Mouse (Mus musculus): ENCODE measurements around the gene Ddx58.

Ddx58 gene

DNA sequence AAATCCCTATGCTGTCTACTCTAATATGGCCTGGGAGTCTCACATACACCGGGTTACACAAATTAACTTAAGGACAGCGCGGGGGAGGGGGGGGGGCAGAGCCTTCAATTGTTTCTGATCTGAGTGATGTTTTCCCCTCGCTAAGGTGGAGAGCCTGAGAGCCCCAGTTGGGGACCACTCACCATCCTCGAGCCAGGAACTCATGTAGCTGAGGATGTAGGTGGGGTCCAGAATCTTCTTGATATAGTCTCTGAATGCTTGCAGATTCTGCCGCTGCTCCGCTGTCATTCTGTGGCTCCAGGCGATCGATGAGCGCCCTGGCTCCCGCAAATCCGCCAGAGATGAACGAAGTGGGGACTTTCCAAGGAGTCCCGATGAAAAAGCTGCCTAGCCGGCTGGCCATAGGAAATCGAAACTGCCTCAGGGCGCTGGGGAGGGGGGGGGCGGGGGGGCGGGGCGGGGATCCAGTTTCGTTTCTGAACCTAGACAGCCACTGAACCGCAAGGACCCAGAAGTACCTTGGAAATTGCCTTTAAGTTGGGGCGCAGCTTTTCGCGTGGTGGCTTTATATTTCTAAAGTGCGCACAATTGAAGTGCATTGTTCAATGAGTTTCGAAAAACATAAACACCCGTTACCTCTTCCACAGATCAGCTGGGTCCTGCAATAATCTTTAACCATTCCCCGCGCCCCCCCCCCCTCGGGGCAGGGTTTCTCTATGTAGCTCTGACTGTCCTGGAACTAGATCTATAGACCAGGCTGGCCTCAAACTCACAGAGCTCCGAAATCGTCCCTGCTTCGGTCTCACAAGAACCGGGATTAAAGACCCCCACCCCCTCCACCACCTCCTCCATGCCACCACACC lies at the start of gene Ddx58:
TSS of gene Ddx58 (minus strand) at position 420 of the 863 bp plus-strand sequence.
- in situ Hi-C loops (cut with MboI) = no loop called here

DNA sequence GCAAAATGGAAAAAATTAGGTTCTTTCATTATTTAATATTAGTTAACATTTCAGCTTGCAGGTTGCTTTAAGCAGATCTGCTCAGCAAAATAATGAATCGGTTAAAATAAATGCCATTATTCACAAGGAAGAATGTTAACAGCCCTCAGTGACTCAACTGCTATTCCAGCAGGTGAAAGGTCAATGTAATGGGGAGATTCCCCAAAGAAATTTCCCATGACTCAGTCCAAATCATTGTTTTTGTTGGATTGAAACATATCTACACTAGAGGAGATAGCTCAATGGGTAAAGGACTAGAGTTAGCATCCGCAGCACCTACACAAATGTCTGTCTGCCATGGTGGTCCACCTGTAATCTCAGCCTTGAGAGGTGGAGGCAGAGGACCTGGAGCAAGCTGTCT lies 49.4 kb upstream of the Ddx58 start:
- in situ Hi-C loops (cut with MboI) = loop anchor here (10.0 kb wide), 1 partner anchor 386 kb away; no protein-coding TSS in a partner anchor

DNA sequence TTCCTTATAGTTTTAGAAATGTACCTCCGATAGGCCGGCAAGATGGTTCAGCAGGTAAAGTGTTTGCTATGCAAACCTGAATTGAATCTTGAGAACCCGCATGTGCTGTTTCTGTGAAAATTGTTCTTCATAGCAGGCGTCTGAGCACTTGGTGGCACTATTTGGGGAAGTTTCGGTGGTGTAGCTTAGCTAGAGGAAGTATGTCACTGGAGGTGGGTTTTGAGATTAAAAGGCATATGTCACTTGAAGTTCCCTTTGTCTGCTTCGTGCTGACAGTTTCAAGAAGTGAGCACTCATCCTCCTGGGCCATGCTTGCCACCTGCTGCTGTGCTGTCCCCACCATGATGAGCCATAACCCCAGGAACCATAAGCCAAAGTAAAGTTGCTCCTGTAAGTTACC lies 47.8 kb upstream of the Ddx58 start:
- in situ Hi-C loops (cut with MboI) = loop anchor here (10.0 kb wide), 1 partner anchor 387 kb away; no protein-coding TSS in a partner anchor

DNA sequence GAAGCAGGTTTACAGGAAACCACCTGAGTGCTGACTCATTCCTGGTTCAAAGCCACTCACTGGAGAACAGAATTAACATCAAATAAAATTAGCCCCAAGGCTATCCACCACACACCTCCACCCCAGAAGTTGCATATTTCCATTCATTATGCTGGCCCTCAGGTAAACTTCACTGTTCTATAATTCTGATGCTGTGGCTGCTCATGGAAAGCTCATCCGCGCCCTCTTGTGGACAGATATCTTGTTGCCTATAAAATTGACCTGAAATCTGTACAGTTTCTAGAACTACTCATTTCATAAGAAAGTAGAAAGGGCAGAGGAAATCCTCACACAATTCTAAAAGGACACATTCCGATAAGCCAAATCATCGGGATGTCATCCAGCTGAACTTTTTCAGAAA lies 46.0 kb upstream of the Ddx58 start:
- in situ Hi-C loops (cut with MboI) = loop anchor here (10.0 kb wide), 1 partner anchor 389 kb away; no protein-coding TSS in a partner anchor

DNA sequence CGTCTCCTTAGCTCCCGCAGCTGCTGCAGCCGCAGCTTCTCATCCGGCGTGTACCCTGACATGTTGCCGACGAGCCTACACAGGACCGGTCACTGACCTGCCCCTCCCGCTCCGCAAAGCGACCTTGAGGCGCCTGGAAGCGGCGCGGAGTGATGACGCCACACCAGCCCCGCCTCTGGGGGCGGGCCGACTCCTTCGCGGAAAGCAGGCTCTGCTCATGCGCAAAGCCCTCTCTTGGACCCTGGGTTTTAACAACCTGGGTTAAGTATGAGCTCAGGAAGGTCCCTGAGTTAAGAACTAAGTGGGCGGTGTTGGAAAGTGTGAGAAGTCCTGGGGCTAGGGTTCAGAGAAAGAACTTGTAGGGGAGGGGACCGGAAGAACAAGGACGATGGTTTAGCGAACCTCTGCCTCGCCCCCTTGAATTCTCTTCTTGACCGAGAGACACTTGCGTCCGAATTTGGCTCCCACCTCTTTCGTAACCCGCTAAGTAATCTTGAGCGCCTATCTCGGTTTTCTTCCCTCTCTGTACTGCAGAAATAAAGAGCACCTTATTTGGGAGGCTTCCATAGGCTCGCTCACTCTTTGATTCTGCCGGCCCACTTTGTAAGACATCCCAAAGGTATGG lies 39.8 kb upstream of the Ddx58 start, which contains the start of gene Ndufb6:
TSS of gene Ndufb6 (minus strand) at position 146 of the 625 bp plus-strand sequence.
- in situ Hi-C loops (cut with MboI) = no loop called here

DNA sequence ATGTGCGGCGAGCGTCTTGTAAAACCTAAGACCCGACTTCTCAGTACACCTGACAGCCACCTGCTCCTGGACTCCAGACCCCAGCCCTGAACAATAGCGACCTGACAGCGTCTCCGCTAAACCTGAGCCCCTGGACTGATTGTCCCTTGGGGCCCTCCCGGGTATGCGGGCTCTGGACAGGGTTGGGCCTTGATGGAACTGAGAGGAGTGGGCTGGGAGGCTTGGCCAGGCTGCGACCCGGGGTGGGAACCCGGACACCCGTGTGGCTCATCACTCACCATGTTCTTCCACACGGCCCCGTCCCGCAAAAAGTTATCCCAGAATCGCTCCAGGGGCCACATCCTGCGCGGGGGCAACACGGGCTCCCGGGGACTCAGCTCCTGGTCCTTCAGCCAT lies 39.2 kb upstream of the Ddx58 start:
- in situ Hi-C loops (cut with MboI) = no loop called here

DNA sequence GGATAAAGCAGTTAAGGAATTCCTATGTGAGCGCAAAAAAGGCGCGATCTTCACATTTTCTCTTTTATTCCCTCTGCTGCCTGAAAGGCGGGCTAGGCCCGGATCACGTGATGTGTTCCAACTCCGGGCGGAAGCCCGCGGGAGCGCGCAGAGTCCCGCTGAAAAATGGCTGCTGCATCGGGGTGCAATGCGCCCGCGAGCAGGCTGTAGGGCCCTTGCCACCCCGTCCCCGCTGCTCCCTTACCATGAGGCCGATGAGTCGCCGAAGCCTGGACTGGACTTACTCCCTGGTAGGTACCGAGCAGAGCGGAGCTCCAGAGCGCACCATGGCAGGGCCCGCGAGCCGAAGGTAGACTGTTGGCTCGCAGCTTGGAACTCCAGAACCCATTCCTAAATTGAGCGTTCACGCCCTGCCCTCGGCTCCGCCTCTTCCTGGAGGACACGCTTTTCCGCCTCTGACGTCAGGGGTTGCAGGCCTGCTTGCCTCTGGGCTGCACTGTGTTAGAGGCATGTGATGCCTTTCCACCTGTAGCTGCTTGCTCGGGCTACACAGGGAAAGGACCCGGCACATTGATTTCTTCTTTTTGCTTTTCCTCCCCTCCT lies 29.9 kb upstream of the Ddx58 start, which contains the start of the genes Smim27 and Topors:
TSS of gene Smim27 (plus strand) at position 150 of the 603 bp plus-strand sequence.
TSS of gene Topors (minus strand) at position 421 of the 603 bp plus-strand sequence.
- in situ Hi-C loops (cut with MboI) = no loop called here

DNA sequence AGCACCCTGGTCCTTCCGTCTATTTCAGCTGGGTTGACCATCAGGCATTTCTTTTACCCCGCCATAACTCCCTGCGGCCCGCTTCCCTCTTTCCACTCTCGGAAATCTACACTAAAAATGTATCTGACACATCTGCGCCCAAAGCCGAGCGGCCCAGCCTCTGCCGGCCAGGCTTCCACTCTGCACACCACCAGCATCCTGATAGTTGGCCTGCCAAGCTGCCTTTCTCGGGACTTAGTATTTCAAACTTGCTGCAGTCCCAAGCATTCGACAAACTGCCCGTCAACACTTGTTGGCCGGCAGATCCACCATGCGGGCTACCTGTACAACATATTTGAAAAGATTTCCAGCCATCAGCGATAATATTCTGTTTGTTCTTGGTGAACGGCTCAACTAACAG lies 29.2 kb upstream of the Ddx58 start:
- in situ Hi-C loops (cut with MboI) = no loop called here

DNA sequence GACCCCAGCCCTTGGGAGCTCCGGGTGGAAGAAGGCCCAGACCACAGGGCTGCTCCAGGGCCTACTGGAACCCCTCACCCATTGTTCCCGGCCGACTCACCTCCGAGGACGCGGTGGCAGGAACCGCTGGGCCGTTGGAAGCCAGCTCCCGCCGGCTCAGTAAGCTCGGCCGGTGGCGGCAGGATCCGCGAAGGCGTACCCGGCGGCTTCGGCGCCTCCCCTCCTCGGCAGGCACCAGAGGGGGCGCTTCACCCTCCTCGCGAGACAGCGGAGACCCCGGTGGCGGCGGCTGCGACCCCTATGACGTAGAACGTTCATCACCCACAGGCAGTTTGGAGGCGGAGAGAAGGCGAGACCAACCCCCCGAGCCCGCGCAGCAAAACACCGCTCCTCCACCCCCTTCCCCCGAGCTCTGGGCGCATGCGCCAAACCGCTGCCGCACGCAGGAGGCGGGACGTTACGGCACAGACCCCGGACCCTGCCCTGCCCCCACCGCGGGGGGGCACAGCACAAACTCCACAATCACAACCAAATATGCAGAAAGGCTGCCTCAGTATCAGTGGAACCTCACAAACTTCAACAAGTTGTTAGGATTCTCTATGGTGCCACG lies 28.7 kb upstream of the Ddx58 start:
- in situ Hi-C loops (cut with MboI) = no loop called here

DNA sequence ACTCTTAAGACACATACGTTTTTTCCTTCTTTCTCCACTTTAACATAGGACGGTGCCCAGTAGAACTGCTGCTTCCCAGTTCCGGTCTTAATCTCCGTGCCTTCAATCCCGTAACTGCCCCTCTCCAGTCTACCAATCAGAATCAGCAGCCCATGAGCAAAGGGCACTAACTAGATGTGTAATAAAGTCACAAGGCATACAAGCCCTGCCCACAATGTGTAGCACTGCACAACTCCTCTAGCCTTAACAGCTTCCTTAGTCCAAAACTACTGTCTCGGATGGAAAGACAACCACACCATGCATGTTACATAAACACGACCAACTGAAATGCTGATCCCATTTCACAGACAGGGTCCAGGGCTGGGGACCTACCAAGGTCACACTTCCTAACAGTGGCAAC lies 28.1 kb upstream of the Ddx58 start:
- in situ Hi-C loops (cut with MboI) = no loop called here

DNA sequence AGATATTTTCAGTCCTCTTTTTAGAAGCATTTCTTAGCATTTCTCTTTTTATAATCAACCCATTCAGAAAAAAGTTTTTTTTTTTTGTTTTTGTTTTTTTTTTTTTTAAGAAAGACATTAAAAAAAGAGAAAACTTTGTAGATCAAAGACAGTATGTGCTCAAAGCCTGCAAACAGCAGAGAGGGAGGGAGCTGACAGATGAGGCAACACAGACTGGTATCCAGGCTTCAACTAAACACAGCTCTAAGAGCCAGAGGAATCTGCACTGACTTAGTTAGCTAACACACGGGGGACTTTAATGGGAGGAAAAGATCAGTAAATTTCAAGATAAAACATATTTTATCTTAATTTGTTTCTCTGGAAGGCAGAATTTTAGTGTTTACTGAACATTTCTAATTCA lies 24.7 kb upstream of the Ddx58 start:
- in situ Hi-C loops (cut with MboI) = no loop called here

DNA sequence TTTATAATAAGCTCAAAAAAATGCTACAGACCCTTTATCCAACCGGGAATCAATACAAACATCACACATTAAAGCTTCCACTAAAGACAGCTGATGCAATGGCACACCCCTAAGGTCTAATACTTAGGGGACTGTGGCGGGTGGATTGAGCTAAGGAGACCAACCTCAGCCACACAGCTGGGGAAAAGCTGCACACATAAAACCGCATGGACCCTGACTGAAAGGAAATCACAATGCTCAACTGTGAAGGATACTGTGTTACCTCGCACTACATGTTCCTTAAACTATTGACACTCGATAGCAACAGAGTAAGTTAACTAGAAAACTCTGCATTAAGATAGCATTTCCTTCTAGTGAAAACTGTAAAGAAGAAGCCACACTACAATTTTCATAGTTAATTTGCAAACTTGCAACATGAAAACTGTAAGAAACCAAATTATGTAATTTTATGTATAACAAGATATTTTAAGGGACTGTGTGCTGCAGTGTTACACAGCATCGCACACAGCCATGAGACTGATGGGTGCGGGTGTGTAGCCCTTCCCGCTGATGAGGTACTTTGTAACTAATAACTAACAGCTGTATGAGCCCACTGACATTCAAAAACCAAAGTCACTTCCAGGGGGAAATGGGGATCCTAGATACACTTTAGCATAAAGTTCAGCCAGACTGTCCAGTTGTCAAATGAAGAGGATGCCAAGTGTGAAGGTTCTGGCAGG lies 14.9 kb upstream of the Ddx58 start:
- in situ Hi-C loops (cut with MboI) = no loop called here

DNA sequence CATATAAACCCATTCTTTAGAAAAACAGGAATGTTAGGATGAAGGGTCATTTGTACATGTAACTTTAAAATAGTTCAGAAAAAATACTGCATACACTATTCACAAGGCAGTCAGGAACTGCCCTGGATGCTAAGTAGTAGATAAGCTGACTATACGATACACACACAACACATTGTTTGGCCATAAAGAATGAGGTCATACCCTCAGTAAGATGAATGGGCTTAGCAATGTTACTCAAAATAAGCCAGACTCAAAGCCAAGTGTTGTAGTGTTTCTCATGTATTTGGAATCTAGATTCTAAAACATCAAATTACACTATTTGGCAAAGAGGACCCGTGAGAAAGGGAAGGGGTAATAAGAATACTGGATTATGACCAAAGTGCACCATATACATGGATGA lies 14.1 kb upstream of the Ddx58 start:
- in situ Hi-C loops (cut with MboI) = no loop called here

DNA sequence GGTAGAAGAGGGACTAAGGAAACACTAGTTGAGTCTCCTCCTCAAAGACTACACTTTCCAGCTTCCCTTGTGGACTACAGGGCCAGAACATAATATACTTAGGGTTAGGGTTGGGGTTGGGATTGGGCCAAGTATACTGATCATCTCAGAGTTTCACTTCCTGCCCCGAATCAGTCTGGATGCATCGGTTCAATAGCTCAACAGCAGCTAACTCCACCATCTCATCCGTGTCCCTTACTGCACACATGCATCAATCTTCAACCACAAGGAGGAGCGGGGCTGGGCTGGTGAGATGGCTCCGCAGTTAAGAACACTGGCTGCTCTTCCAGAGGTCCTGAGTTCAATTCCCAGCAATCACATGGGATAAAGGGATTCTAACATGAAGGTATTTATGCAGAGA lies 11.4 kb upstream of the Ddx58 start:
- in situ Hi-C loops (cut with MboI) = no loop called here

DNA sequence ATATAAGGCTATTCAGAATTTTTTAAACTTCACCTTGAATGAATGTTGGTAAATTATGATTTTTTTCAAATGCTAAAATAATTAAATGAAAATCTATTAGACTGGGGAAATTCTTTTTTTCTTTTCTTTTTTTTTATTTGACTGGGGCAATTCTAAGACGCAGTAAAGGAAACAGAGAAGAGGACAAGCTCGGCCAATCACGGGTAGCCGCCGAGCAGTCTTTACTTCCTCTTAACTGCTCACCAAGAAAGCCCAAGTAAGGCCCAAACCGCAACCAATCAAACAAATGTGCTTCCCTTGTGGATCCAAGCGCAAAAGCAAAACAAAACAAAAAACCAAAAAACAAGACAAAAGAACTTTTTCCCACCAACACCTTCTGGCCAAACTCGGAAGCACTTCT lies 4.4 kb upstream of the Ddx58 start:
- in situ Hi-C loops (cut with MboI) = no loop called here

DNA sequence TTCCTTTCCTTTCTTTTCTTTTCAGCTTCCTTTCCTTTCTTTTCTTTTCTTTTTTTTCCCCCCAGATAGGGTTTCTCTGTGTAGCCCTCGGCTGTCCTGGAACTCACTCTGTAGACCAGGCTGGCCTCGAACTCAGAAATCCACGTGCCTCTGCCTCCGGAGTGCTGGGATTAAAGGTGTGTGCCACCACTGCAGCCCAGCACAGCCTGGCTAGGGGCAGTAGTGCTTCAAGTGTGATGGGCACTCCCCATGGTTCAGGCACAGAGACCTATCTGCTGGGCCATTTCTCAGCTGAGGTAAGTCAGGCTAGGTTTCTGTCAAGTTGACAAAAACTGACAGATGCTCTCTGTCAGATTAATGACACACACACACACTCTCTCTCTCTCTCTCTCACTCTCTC lies 3.4 kb upstream of the Ddx58 start:
- in situ Hi-C loops (cut with MboI) = no loop called here

DNA sequence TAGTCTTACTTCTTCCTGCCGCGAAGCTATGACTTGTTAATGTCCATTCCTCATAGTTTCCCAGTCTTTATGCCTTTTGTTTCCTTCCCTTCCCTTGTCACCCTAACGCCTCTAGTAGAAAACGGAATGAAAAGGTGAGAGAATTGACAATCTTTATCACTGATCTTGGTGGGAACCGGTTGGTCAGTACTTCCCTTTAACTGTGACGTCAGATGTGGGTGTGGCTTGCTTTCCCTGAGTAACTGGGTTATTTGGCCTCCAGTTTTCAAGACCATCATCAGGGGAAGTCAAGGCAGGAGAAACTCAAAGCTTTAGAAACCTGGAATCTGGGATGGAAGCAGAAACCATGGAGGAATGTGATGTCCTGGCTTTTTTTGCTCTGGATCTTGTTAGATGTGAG lies 2.3 kb upstream of the Ddx58 start:
- in situ Hi-C loops (cut with MboI) = no loop called here

DNA sequence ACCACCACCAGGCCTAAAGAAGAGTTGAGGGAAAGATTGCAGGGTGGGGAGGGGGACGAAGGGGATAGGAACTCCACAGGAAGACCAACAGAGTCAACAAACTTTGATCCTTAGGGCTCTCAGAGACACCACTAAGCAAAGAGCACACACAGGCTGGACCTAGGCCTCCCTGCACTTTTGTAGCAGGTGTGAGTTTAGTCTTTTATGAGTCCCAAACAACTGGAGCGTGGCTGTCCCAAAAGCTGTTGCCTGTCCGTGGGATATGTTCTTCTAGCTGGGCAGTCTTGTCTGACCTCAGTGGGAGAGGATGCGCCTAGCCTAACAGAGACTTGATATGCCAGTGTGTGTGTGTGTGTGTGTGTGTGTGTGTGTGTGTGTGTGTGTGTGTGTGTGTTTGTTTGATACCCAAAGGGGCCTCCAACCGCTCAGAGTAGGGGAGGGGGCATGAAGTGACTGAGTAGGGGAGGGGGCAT lies 680 bp upstream of the Ddx58 start:
- in situ Hi-C loops (cut with MboI) = no loop called here

DNA sequence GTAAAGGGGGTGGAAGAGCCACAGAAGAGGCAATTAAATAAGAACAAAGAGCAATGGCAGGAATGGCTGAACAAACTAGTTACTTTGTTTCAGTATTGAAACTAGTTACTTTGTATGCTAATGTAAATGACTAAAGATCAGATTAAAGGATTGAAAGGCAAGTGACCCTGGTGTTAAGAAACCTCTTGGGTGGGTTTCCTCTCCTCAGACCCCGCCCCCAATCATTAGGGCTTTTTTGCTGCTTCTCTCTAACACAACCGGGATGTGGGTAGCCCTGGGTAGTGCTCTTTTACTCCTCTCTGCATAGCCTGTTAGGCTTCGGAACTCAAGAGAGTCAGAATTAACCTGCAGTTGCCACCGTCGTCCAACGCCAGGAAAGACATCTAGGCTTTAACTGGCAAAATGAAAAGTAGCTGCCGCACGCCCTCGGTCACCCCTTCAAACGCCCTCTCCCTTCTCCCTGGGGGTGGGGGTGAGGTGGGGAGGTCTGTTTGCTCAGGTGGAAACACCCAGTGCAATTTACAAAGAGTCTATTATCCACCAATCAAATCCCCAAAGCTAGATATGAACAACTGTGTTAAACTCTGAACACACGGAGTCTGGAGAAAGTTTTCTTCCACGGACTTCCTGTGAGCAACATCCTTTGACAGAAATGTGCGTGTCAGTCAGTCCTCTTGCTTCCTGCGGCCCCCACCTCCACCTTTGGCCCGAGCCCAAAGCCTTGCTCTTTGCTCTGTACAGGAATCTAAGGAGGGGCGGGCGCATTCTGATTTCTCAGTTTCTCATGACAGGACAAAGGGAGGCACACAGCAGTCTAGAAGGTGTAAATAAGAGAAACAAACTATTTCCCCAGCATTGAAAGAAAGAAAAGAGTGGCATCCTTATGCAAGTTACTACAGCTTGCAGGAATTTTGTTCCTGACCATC lies 882 bp downstream of the Ddx58 start:
- in situ Hi-C loops (cut with MboI) = no loop called here

DNA sequence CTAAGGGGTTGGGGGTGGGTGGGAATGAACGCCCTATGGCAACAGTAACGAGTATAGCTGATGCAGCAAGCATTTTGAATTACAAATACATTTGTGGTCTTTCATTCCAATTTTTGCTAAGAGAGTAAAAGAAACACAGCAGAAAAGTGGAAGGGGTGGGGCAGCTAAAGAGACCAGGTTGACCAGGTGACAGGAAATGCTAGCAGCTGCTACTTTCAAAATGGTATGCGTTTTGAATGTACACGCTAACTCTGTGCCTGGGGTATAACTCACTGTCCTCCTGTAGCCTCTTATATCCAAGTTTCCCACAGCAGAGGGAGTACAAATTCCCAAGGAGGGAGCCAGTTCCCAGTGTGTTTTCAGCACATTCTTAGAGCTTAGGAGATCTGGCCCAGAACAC lies 2.8 kb downstream of the Ddx58 start:
- in situ Hi-C loops (cut with MboI) = no loop called here

All from mature B cell (primary cell).